Mouse (Mus musculus): ENCODE data around the gene Tcap. TPM values are rescaled to one million over a fixed set of nuclear protein-coding genes. Genes with fewer than 3 reads are reported as not detected.

Tcap gene
- polyA plus RNA-seq (2015; fragmentation: Nextera tagmentation; extraction: Ambion mirVana) = not detected in 2 replicates

DNA sequence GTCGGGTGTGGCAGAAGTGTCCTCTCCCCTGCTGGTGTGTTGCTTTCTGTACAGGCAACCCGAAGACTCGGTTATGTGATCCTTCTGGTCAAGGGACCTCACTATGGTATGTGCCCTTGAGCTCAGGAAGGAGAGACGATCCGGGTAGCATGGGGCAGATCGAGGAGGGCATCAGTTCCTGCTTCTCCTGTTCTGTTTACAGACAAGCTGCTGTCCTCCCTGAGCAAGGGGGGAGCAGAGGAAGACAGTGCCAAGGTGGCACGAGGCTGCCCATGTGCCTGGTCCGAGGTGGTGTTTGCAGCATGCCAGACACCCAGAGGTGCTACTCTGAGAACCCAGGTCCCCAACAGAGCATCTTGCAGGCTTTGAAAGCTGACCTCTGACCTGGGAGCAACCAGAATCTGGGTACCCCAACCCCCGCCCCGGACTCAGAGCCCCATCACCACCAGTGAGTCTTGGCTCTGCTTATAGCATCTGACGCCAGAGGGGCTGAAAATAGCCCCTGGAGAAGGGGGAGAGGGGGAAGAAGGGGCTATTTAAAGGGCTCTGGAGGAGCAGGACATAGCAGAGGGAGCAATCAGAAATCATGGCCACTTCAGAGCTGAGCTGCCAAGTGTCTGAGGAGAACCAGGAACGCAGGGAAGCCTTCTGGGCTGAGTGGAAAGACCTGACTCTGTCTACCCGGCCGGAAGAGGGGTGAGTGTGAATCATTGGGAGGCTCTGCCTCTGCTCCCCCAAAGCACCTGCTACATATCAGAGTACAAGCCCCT, at the start of gene Tcap:
Gene Tcap, plus strand, starts transcription at position 551 of the 770 bp plus-strand sequence.

DNA sequence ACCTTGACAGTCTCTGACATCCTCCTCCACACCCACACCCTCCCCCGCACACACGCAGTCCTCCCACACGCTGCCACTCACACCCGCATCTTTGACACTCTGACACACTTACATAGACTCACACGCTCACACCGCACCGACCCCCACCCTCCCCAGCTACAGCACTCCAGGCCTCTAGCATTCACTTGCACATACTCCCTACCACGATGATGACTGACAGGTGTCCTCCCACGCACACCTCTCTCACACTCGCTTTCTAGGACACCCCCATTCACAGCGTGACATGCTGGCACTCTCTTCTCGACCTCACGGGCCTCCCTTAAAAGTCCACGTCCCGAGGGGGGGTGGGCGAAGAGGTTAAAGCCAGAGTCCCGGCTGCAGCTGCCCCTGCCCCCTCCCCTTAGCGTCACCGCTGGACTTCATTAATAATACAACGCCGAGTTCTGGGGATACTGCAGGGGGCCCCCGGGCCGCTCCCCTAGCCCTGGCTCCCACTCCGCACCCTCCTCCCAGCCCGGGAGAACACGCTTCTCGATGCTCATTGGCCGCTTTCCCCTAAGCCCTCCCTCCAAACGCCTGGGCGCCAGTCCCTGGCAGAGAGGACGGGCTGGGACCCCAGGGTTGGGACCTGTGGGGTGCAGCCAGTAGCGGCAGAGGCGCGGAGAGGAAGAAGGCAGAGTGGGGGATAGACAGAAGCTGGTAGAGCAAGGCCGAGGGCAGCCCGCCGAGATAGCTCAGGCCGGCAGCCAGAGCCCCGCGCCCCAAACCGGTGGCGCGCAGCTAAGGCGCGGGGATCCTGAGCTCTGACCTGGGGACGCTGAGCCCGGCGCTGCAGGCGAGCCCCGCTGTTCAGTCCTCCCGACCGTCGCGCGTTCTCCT, 35.3 kb upstream of the Tcap start, which contains the start of gene Ppp1r1b:
Gene Ppp1r1b, plus strand, starts transcription at position 322 of the 879 bp plus-strand sequence.

DNA sequence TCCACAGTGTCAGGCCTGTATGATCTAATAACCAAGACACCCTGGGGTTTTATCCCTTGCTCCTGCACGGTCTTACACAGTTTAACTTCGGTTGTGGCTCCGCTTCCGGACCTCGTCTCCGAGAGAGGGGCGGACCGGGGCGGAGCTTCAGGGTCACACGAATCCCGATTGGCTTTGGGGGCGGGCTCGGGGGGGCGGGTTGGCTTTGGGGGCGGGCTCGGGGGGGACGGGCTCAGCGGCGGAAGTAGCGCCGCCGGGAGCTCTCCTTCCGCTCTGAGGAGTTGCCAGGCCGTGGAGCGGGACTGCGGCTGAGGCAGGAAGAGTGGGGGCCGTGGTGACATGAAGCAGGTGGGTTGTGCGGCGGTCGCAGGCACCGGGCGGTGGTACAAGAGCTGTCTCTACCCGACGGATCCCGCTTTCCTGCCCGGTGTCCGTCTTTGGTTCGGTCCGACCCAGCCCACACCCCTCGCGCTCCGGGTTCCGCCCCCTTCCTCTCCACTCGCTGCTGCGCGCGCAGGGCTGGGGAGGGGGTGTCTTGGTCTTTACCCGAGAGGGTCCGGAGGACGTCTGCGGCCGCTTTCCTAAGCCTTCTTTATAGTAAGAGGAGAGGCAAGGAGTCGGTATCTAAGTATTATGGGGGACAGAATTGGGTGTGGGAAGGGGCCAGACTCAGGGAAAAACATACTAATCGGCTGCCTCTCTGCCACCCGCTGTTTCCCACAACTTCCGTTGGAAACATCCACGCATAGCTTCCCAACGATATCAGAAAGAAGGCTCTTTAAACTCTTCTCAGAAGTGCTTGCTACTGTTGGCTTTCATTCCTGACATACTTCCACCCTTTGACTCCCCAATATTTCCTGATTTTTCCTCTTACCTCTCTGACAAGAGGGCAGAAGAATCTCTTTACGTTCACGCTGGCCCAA, 25.2 kb upstream of the Tcap start, which contains the start of gene Stard3:
Gene Stard3, plus strand, starts transcription at position 208 of the 923 bp plus-strand sequence.

DNA sequence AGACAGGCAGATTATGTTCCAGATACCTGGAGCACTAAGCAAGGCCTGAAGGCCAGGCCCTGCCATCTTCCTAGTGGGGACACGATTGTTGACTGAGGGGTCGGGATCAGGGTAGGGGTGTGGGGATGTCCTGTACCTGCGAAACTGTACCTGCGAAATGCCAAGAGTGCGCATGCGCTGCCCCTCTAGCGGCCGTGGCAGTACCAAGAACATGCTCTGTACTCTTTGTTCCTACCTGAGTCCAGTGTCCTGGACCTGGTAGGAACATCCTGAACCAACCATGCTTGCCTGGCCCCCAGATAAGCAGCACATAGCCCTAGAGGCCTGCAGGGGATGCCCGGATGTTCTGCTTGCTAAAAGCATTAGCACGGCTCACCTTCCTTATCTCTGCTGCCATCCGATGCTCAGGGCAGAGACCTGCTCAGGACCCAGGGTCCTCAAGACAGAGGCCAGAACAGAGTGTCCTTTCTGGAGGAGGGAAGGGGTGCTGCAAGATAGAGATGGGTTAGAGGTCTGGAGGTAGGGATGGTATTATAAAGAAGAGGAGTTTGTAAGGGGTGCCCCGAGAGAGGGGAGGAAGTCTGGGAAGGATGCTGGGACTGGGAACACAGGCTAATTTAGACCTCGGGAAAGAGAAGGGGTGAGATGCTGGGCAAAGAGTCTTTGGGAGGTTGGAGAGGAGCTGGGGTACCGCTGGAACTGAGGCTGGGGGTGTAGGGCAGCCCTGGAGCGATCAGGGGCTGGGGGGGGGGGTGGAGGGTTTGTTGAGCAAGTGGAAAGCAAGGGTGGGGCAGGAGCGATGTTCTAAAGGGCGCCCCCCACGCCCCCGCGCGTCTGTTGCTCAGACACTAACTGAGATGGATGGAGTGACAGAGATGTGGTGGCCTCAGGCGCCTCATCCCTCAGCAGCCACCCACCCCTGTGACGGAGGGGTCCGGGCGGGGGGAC, 2.3 kb downstream of the Tcap start, which contains the start of gene Pnmt:
Gene Pnmt, plus strand, starts transcription at position 813 of the 948 bp plus-strand sequence.

DNA sequence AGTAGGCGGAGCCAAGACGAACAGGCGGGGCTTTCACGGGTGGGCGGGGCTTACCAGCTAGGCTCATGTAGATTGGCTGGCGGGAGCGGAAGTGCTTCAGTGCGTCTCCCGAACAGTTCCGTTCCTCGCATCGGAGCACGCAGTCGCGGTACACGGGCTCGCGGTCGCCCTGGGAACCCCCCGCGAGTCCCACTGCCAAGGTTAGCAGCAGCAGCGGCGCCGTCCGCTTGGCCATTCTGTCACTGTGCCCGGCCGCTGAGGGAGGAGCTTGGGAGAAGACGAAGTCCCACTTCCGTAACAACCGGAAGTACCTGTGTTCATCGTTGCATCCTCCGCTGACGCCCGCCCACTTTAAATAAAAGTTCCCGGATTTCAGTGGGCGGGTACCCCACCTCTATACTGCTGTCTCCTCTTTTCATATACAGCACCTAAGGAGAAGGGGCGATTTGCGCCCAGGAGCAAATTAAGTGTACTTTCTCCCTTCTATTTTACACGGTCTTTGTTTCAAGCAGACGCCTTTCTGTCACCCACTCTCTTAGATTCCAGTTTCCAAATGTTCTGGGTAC, 16.6 kb downstream of the Tcap start, which contains the start of gene Pgap3:
Gene Pgap3, minus strand, starts transcription at position 330 of the 566 bp plus-strand sequence.

DNA sequence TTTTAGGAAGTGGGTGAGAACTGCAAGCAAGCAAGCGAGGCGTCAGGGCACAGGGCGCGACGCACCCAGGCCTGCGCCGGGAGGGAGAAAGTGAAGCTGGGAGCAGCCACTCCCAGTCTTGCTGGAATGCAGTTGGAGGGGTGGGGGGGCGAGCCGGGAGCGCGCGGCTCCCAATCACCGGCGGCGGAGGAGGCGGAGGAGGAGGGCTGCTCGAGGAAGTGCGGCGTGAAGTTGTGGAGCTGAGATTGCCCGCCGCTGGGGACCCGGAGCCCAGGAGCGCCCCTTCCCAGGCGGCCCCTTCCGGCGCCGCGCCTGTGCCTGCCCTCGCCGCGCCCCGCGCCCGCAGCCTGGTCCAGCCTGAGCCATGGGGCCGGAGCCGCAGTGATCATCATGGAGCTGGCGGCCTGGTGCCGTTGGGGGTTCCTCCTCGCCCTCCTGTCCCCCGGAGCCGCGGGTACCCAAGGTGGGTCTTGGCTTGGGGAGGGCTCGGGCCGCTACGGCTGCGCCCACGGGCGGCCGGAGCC, 28.7 kb downstream of the Tcap start, which contains the start of gene Erbb2:
Gene Erbb2, plus strand, starts transcription at position 198 of the 524 bp plus-strand sequence.

Other genes starting within 250 kb of the Tcap start
- gene Fbxl20, start 233.4 kb upstream of the Tcap start, polyA plus RNA-seq (2015; fragmentation: Nextera tagmentation; extraction: Ambion mirVana) = 8.3 and 9.7 TPM in 2 replicates
- 29.2 and 31.0 TPM in 2 replicates for gene Med1, start 190.5 kb upstream of the Tcap start, polyA plus RNA-seq (2015; fragmentation: Nextera tagmentation; extraction: Ambion mirVana)
- 7.5 and 9.6 TPM in 2 replicates for gene Cdk12, start 180.8 kb upstream of the Tcap start, polyA plus RNA-seq (2015; fragmentation: Nextera tagmentation; extraction: Ambion mirVana)
- gene Neurod2, start 54.2 kb upstream of the Tcap start, polyA plus RNA-seq (2015; fragmentation: Nextera tagmentation; extraction: Ambion mirVana) = not detected in 2 replicates
- gene Ppp1r1b, start 35.4 kb upstream of the Tcap start, polyA plus RNA-seq (2015; fragmentation: Nextera tagmentation; extraction: Ambion mirVana) = 0.18 and 0.24 TPM in 2 replicates
- 18.5 and 22.1 TPM in 2 replicates for gene Stard3, start 25.4 kb upstream of the Tcap start, polyA plus RNA-seq (2015; fragmentation: Nextera tagmentation; extraction: Ambion mirVana)
- gene Pnmt, start 2.6 kb downstream of the Tcap start, polyA plus RNA-seq (2015; fragmentation: Nextera tagmentation; extraction: Ambion mirVana) = not detected in 2 replicates
- 4.4 and 6.1 TPM in 2 replicates for gene Pgap3, start 16.7 kb downstream of the Tcap start, polyA plus RNA-seq (2015; fragmentation: Nextera tagmentation; extraction: Ambion mirVana)
- gene Erbb2, start 28.7 kb downstream of the Tcap start, polyA plus RNA-seq (2015; fragmentation: Nextera tagmentation; extraction: Ambion mirVana) = 3.5 and 4.7 TPM in 2 replicates
- 64.5 and 65.2 TPM in 2 replicates for gene Mien1, start 55.2 kb downstream of the Tcap start, polyA plus RNA-seq (2015; fragmentation: Nextera tagmentation; extraction: Ambion mirVana)
- gene Grb7, start 62.6 kb downstream of the Tcap start, polyA plus RNA-seq (2015; fragmentation: Nextera tagmentation; extraction: Ambion mirVana) = 0.39 and 0.54 TPM in 2 replicates
- 2.8 and 3.2 TPM in 2 replicates for gene Ikzf3, start 162.2 kb downstream of the Tcap start, polyA plus RNA-seq (2015; fragmentation: Nextera tagmentation; extraction: Ambion mirVana)
- gene Zpbp2, start 167.3 kb downstream of the Tcap start, polyA plus RNA-seq (2015; fragmentation: Nextera tagmentation; extraction: Ambion mirVana) = 0.86 and 1.9 TPM in 2 replicates
- 47.2 and 53.2 TPM in 2 replicates for gene Ormdl3, start 203.6 kb downstream of the Tcap start, polyA plus RNA-seq (2015; fragmentation: Nextera tagmentation; extraction: Ambion mirVana)
- gene Lrrc3c, start 214.5 kb downstream of the Tcap start, polyA plus RNA-seq (2015; fragmentation: Nextera tagmentation; extraction: Ambion mirVana) = not detected in 2 replicates
- gene Gm12355, start 241.8 kb downstream of the Tcap start, polyA plus RNA-seq (2015; fragmentation: Nextera tagmentation; extraction: Ambion mirVana) = 0.89 and 0.91 TPM in 2 replicates
- not detected in 2 replicates for gene Gsdma3, start 242.5 kb downstream of the Tcap start, polyA plus RNA-seq (2015; fragmentation: Nextera tagmentation; extraction: Ambion mirVana)